Mouse (Mus musculus) layer of hippocampus, adult 2 months (tissue): ENCODE measurements around the gene Ripk1. TPM values are rescaled to one million over a fixed set of nuclear protein-coding genes. Genes with fewer than 3 reads are reported as not detected.
A peak's percentile ranks its signal among the peaks of the same experiment; 100 is the strongest.
"Not testable (repeated sequence)": the region's sequence is repeated elsewhere in the genome, so short reads cannot be mapped to it uniquely, and the experiment has no call there.

Source experiments
- DNase-seq, 2 experiments: peaks; one replicate each; pipeline ENCODE4 v3.0.0; 2022; ENCODE audit warnings: low spot score in 2 of 2
- H3K27ac ChIP-seq: fragments of 200-600 bp; 2 replicates; pipeline ENCODE4 v1.8.1; 2022
- H3K4me3 ChIP-seq: fragments of 200-600 bp; 2 replicates; pipeline ENCODE4 v1.8.1; 2022; ENCODE audit warnings: mild to moderate bottlenecking
- CTCF ChIP-seq: fragments of 200-600 bp; conservative IDR thresholded peaks from 2 replicates; pipeline ENCODE4 v1.8.1; 2022; ENCODE audit warnings: antibody characterized with exemption, mild to moderate bottlenecking, moderate library complexity
- total RNA-seq, 2 experiments: library from RNA; stranded (reverse); gene quantifications; 2 replicates each; pipeline ENCODE4 v1.2.3; 2021

Gene Ripk1
- total RNA-seq, 2 experiments from 2014 or later = 6.9 to 7.3 TPM

- no peak overlapping the region for H3K4me3 ChIP-seq
- H3K27ac ChIP-seq = peak overlapping the region; percentile 57; the same call in 1 of the 2 replicates
- no peak for TF ChIP-seq CTCF
- no peak for DNase-seq
Measured at GRCm38 (mm10) chr13:34071836-34072235, 69.7 kb downstream of the Ripk1 start.

DNA sequence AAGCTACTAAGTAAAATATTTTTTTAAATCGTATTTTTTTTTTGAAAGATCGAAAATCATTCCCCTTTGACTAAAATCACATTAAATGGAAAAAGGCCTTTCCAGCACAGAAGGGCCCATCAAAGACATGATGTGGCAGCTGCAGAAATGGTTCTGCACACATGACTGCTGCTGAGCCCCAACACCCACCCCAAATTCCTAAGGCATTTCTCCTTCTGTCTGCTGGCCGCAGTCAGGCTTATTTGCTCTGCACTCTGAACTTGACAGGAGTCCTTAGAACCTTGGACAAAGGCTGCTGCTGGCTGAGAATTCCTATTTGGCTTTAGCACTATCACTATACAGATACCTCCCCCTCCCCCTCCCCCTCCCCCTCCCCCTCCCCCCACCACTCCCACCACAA lies 70.7 kb downstream of the Ripk1 start:
- no peak for DNase-seq
- no peak overlapping the region for H3K4me3 ChIP-seq
- no peak for TF ChIP-seq CTCF
- no peak overlapping the region for H3K27ac ChIP-seq

GRCm38 (mm10) chr13:34074441-34074840 lies 72.3 kb downstream of the Ripk1 start:
- not testable (repeated sequence) for DNase-seq, H3K27ac ChIP-seq
- peak overlapping the region; percentile 23; the same call in 1 of the 2 replicates for H3K4me3 ChIP-seq

DNA sequence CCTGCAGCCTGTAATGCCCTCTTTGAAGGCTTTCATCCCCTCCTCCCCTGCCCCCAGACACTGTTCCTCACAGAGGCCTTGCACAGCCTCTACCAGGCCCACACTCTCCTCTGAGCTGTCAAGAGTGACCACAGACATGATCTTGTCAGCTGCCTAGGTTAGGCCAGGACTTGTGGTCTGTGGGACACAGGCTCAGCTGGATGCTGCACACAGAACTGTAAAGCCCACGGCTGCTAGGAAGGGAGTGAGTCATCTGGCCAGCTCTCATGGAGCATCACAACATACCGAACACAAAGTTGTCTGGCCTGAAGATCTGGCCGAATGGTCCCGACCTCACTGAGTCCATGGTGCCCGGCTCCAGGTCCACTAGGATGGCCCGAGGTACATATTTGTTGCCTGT lies 73.7 kb downstream of the Ripk1 start:
- Histone ChIP-seq H3K4me3 (peak overlapping the region; percentile 89), H3K27ac (peak overlapping the region; percentile 93; the same call in 1 of the 2 replicates)
- not testable (repeated sequence) for DNase-seq

- TF ChIP-seq CTCF = no peak
- Histone ChIP-seq H3K27ac (peak overlapping the region; percentile 93), H3K4me3 (peak overlapping the region; percentile 89)
- DNase-seq = peak in 1 of 2 experiments; percentile 62
Measured at GRCm38 (mm10) chr13:34076561-34077491, 74.7 kb downstream of the Ripk1 start.

- peak; percentile 92 to 96 for DNase-seq
- Histone ChIP-seq H3K27ac (peak within 1 kb of the TSS; percentile 93), H3K4me3 (peak within 1 kb of the TSS; percentile 89)
- peak; percentile 79 for TF ChIP-seq CTCF
Measured at GRCm38 (mm10) chr13:34077492-34078271, 75.5 kb downstream of the Ripk1 start, which contains the start of gene Tubb2a. Gene Tubb2a (minus strand): TSS chr13:34078007.

- no peak for DNase-seq
- peak overlapping the region; percentile 89 for H3K4me3 ChIP-seq
- TF ChIP-seq CTCF = no peak
- peak overlapping the region; percentile 93 for H3K27ac ChIP-seq
Measured at GRCm38 (mm10) chr13:34078500-34079280, 76.5 kb downstream of the Ripk1 start.

DNA sequence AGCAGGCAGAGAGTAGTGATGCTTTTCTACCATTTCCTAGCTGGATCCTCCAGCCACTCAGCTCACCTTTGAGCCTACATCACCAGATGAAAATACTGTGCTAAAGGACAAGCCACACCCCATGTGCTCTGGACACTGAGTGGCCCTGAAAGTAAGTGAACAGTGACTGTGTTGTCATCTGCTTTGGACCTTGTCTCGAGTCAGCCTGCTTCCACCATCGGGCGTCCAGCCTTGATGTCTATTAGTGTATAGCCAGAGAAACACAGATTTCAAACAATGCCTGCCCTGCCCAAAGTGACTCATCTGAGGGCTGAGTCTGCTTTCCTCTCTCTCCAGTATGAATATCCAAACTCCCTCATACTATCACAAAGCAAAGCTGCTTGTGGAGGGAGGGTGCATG lies 77.6 kb downstream of the Ripk1 start:
- DNase-seq = no peak
- H3K4me3 ChIP-seq = no peak overlapping the region
- H3K27ac ChIP-seq = no peak overlapping the region
- no peak for TF ChIP-seq CTCF

DNA sequence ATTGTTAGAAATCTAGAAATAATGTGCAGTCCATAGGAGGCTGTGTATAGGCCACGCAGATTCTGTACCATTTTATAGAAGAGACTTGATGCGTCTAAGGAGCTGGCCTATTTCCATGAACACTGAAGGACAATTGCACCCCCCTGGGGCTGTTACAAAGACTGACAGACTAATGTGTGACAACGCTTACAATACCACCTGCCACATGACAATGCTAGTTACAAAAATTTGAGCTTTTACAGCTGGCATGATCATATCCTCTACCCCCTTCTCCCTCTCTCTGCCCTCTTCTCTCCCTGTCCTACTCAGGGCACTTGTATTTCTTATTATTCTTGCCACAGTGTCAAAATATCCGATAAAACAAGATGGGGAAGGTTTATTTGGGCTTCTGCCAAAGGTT lies 79.8 kb downstream of the Ripk1 start:
- no peak overlapping the region for H3K4me3 ChIP-seq
- H3K27ac ChIP-seq = no peak overlapping the region
- DNase-seq = no peak
- TF ChIP-seq CTCF = no peak

DNA sequence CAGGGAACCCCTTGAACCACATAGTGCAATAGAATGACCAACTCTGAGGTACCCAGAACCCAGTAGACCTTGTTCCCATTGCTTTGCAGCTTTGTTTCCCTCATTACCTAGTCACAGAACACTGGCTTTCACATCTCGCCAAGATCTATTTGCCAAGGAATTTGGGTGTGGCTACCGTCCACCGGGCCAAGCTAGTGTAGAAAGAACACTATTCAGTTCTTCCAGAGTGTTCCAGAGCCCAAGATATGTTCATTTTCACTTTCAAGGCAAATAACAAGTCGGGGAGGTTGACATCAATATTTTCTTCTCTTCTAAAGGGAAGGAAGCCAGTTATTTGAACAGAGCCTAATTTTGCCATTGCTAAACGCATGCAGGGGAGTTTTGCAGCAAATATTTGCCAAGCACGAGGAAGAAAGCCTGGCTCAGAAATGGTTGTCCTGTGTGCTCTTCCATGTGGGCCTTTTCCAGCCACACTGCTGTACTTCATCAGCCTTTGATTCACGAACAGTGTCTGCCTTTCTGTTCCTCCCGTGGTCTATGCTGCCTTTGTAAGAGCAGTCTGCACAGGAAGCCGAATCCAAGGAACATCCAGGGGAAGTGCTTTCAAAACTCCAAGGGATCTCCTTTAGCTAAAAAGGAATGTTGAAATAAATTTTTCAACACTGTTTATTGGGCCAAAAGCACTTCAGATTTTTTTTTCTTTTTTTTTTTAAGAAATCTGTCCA lies 82.0 kb downstream of the Ripk1 start:
- H3K27ac ChIP-seq = peak overlapping the region; percentile 81
- no peak overlapping the region for H3K4me3 ChIP-seq
- DNase-seq = no peak
- TF ChIP-seq CTCF = no peak

Other genes starting within 250 kb of the Ripk1 start
- not detected for gene Serpinb6e, start 159.0 kb upstream of the Ripk1 start, total RNA-seq
- under 1 TPM; 0.59 to 0.97 TPM for gene Serpinb6c, start 96.7 kb upstream of the Ripk1 start, total RNA-seq
- gene Nqo2, start 37.7 kb upstream of the Ripk1 start, total RNA-seq = 1 to 10 TPM; 7.5 to 9.1 TPM
- 10 to 100 TPM; 44.5 to 46.0 TPM for gene Serpinb6a, start 431 bp downstream of the Ripk1 start, total RNA-seq
- 10 to 100 TPM; 50.8 to 51.9 TPM for gene Bphl, start 35.2 kb downstream of the Ripk1 start, total RNA-seq
- gene Tubb2a, start 75.6 kb downstream of the Ripk1 start, total RNA-seq = 1,000 to 10,000 TPM in 1 of 2 experiments, 100 to 1,000 TPM in 1; 962 to 1,047 TPM
- 100 to 1,000 TPM; 227 to 233 TPM for gene Tubb2b, start 128.1 kb downstream of the Ripk1 start, total RNA-seq
- gene Psmg4, start 160.6 kb downstream of the Ripk1 start, total RNA-seq = 10 to 100 TPM; 23.7 to 23.9 TPM